Mouse (Mus musculus): ENCODE measurements around the gene Hmg20b.

GRCm38 (mm10) chr10:81335393-81336340 is 14.6 kb downstream of the Hmg20b start:
- no peak for TF ChIP-seq EP300 (IDR thresholded peaks at IDR 0.05)
- peak; percentile 39; the same call in 1 of the 2 replicates for TF ChIP-seq CTCF (IDR thresholded peaks at IDR 0.05)

Measured in lung, postnatal 0 days (tissue).